In the genomic region with DNA sequence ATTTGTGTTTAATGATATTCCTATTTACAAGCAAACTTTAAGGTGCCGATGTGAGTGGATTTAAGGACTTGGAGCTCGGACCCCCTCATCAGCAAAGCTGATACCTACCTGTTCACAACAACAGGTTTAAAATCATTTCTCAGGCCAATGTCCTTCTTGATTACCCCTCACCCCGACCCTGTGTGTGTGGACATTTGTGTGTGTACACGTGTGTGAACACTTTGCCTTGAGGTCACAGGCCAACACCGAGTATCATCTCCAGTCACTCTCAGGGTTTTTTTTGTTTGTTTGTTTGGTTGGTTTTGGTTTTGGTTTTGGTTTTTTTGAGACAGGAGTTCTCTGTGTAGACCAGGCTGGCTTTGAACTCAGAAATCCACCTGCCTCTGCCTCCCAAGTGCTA, we compare ENCODE assay signal across 16 mouse cellular contexts.
DNase-seq lines count a peak whose midpoint lies in the region; ATAC-seq and TF ChIP-seq lines count a peak whose summit lies in the region.
"Had no signal": no experiment of that assay in that cellular context is flagged by ENCODE, and none has a peak within 500 bp of the region (broad histone marks: within the 10 kb centered on the region; RNA-seq: fewer than 3 reads in every experiment).

No protein-coding gene starts in this region.

- 83% methylated on average over 5 of the region's 5 CpGs for WGBS in heart, embryonic 11.5 days (ENCODE audit: insufficient replicate concordance)
- WGBS in kidney, postnatal 0 days = 81% methylated on average over 5 of the region's 5 CpGs
- 64% methylated on average over 5 of the region's 5 CpGs for WGBS in embryonic facial prominence, embryonic 12.5 days
- 78% methylated on average over 5 of the region's 5 CpGs for WGBS in limb, embryonic 15.5 days

- no peak for TF ChIP-seq CTCF in kidney, postnatal 0 days (IDR thresholded peaks at IDR 0.05; ENCODE audit: low read depth)

- peak overlapping the region; percentile 79; the same call in 1 of the 2 replicates for H3K27ac ChIP-seq in heart, embryonic 11.5 days (ENCODE audit: low read depth, low read length)
- H3K27ac ChIP-seq in kidney, postnatal 0 days = peak overlapping the region; percentile 82; the same call in 1 of the 2 replicates
- peak overlapping the region; percentile 88; the same call in 1 of the 2 replicates for H3K27ac ChIP-seq in embryonic facial prominence, embryonic 12.5 days
- H3K27ac ChIP-seq in limb, embryonic 15.5 days = peak overlapping the region; percentile 88
- H3K27ac ChIP-seq: liver, embryonic 13.5 days; neural tube, embryonic 12.5 days had no signal

- no peaks in the 10 kb centered on the region for H3K27me3 ChIP-seq in heart, embryonic 11.5 days (ENCODE audit: control insufficient read depth, insufficient read depth, low read length)
- H3K27me3 ChIP-seq in kidney, postnatal 0 days (ENCODE audit: insufficient read depth, low read length) = no peaks in the 10 kb centered on the region
- no peaks in the 10 kb centered on the region for H3K27me3 ChIP-seq in embryonic facial prominence, embryonic 12.5 days
- no peaks in the 10 kb centered on the region for H3K27me3 ChIP-seq in limb, embryonic 15.5 days
- H3K27me3 ChIP-seq: liver, embryonic 13.5 days; neural tube, embryonic 12.5 days had no signal

- no peak for ATAC-seq in heart, embryonic 11.5 days (replicated peaks; ENCODE audit: insufficient number of reproducible peaks, low FRiP score, low TSS enrichment)
- no peak for ATAC-seq in kidney, postnatal 0 days (replicated peaks; ENCODE audit: low FRiP score, low read depth)
- ATAC-seq in embryonic facial prominence, embryonic 12.5 days (ENCODE audit: insufficient number of reproducible peaks, insufficient read depth, low FRiP score, low TSS enrichment) = no peak
- no peak for ATAC-seq in limb, embryonic 15.5 days (ENCODE audit: insufficient number of reproducible peaks, low FRiP score, low TSS enrichment, low read depth)

- no peak overlapping the region for H3K4me2 ChIP-seq in heart, embryonic 11.5 days
- H3K4me2 ChIP-seq in kidney, postnatal 0 days (ENCODE audit: low read length) = no peak overlapping the region
- no peak overlapping the region for H3K4me2 ChIP-seq in embryonic facial prominence, embryonic 12.5 days (replicated peaks)
- no peak overlapping the region for H3K4me2 ChIP-seq in limb, embryonic 15.5 days

- H3K4me1 ChIP-seq in heart, embryonic 11.5 days (ENCODE audit: control insufficient read depth, insufficient read depth, low read length) = peaks cover 36% of the 10 kb centered on the region
- peaks cover 21% of the 10 kb centered on the region for H3K4me1 ChIP-seq in kidney, postnatal 0 days (replicated peaks; ENCODE audit: insufficient read depth, low read length)
- peaks cover 67% of the 10 kb centered on the region for H3K4me1 ChIP-seq in embryonic facial prominence, embryonic 12.5 days
- H3K4me1 ChIP-seq in limb, embryonic 15.5 days = peaks cover 39% of the 10 kb centered on the region

- H3K4me3 ChIP-seq in heart, embryonic 11.5 days (ENCODE audit: low read depth, low read length) = no peak overlapping the region
- H3K4me3 ChIP-seq in kidney, postnatal 0 days (replicated peaks; ENCODE audit: low read depth, low read length) = no peak overlapping the region
- no peak overlapping the region for H3K4me3 ChIP-seq in embryonic facial prominence, embryonic 12.5 days
- no peak overlapping the region for H3K4me3 ChIP-seq in limb, embryonic 15.5 days
- H3K4me3 ChIP-seq: liver, embryonic 13.5 days; neural tube, embryonic 12.5 days had no signal

- no peaks in the 10 kb centered on the region for H3K36me3 ChIP-seq in heart, embryonic 11.5 days (ENCODE audit: control insufficient read depth, insufficient read depth, low read length)
- H3K36me3 ChIP-seq in kidney, postnatal 0 days (ENCODE audit: insufficient read depth, low read length) = no peaks in the 10 kb centered on the region
- no peaks in the 10 kb centered on the region for H3K36me3 ChIP-seq in embryonic facial prominence, embryonic 12.5 days
- H3K36me3 ChIP-seq in limb, embryonic 15.5 days = no peaks in the 10 kb centered on the region
- H3K36me3 ChIP-seq: neural tube, embryonic 12.5 days had no signal

- H3K9ac ChIP-seq in heart, embryonic 11.5 days (ENCODE audit: low read depth, low read length) = no peak overlapping the region
- H3K9ac ChIP-seq in kidney, postnatal 0 days (ENCODE audit: low read depth, low read length) = no peak overlapping the region
- no peak overlapping the region for H3K9ac ChIP-seq in embryonic facial prominence, embryonic 12.5 days
- no peak overlapping the region for H3K9ac ChIP-seq in limb, embryonic 15.5 days
- H3K9ac ChIP-seq: liver, embryonic 13.5 days; neural tube, embryonic 12.5 days had no signal

- DNase-seq in heart, adult 11 months = no peak
- DNase-seq in kidney, postnatal 0 days (ENCODE audit: low spot score) = no peak
- DNase-seq in kidney, postnatal 10 days = no peak
- no peak for DNase-seq in cerebellum, postnatal 10 days
- DNase-seq: adrenal gland, postnatal 10 days; cerebellum, adult 11 months; cerebellum, postnatal 36 days; heart, postnatal 36 days; kidney, postnatal 36 days; liver, embryonic 13.5 days; spleen, adult 18-20 months; thymus, postnatal 4 days had no signal

- H3K9me3 ChIP-seq in heart, embryonic 11.5 days (replicated peaks; ENCODE audit: control insufficient read depth, low read length) = no peaks in the 10 kb centered on the region
- no peaks in the 10 kb centered on the region for H3K9me3 ChIP-seq in kidney, postnatal 0 days (replicated peaks; ENCODE audit: low read length)
- no peaks in the 10 kb centered on the region for H3K9me3 ChIP-seq in embryonic facial prominence, embryonic 12.5 days
- no peaks in the 10 kb centered on the region for H3K9me3 ChIP-seq in limb, embryonic 15.5 days
- H3K9me3 ChIP-seq: liver, embryonic 13.5 days had no signal
